Mouse (Mus musculus) intestine, postnatal 0 days (tissue): ENCODE measurements around the gene Trim67. TPM values are rescaled to one million over a fixed set of nuclear protein-coding genes. Genes with fewer than 3 reads are reported as not detected.
"Not testable (repeated sequence)": the region's sequence is repeated elsewhere in the genome, so short reads cannot be mapped to it uniquely, and the experiment has no call there.

Source experiments
- ATAC-seq: fragments of 200-750 bp; cut with Nextera tagmentation; 2 replicates; pipeline ENCODE4 v1.8.0; 2017; ENCODE audit warnings: mild to moderate bottlenecking, moderate TSS enrichment, moderate library complexity
- H3K27ac ChIP-seq: fragments of 300-500 bp; sonication (generic); 2 replicates; pipeline ENCODE4 v1.5.1; 2014; ENCODE audit warnings: mild to moderate bottlenecking, low read depth, low read length, moderate library complexity
- H3K27me3 ChIP-seq: fragments of 300-500 bp; sonication (generic); replicated peaks from 2 replicates; pipeline ENCODE4 v1.6.1; 2014; ENCODE audit warnings: low read length, mixed read lengths; ENCODE audit not compliant: control insufficient read depth, insufficient read depth
- H3K36me3 ChIP-seq: fragments of 300-500 bp; sonication (generic); 2 replicates; pipeline ENCODE4 v1.6.1; 2014; ENCODE audit warnings: mild to moderate bottlenecking, moderate library complexity; ENCODE audit not compliant: control insufficient read depth, insufficient read depth
- H3K4me1 ChIP-seq: fragments of 300-500 bp; sonication (generic); replicated peaks from 2 replicates; pipeline ENCODE4 v1.6.1; 2014; ENCODE audit warnings: antibody characterized with exemption, low read length, mixed read lengths; ENCODE audit not compliant: control insufficient read depth, insufficient read depth
- H3K4me2 ChIP-seq: fragments of 300-500 bp; sonication (generic); replicated peaks from 2 replicates; pipeline ENCODE4 v1.6.1; 2014; ENCODE audit warnings: low read depth, mild to moderate bottlenecking, moderate library complexity
- H3K4me3 ChIP-seq: fragments of 300-500 bp; sonication (generic); 2 replicates; pipeline ENCODE4 v1.5.1; 2014; ENCODE audit warnings: low read depth, low read length
- H3K9ac ChIP-seq: fragments of 300-500 bp; sonication (generic); 2 replicates; pipeline ENCODE4 v1.6.1; 2014; ENCODE audit warnings: mild to moderate bottlenecking, low read depth, low read length
- H3K9me3 ChIP-seq: fragments of 300-500 bp; sonication (generic); 2 replicates; pipeline ENCODE4 v1.6.1; 2016; ENCODE audit warnings: mixed run types; ENCODE audit not compliant: control insufficient read depth
- CTCF ChIP-seq: sonication (generic); IDR thresholded peaks from 2 replicates; pipeline ENCODE4 v1.5.1; 2016; ENCODE audit warnings: low read depth, mild to moderate bottlenecking, control low read depth, antibody characterized with exemption, moderate library complexity
- WGBS: fragments of 180-500 bp; shearing (Covaris S2); extraction: QIAGEN DNeasy Blood & Tissue Kit; methylation state at CpG from one replicate; pipeline ENCODE4 v1.1.7; 2014; 5-methylcytosine and 5-hydroxymethylcytosine counted together
- polyA plus RNA-seq: library from polyadenylated mRNA; unstranded; fragments of >200 nt; fragmentation: Nextera tagmentation; extraction: Ambion mirVana; gene quantifications from 2 replicates; pipeline ENCODE4 v1.2.1, GENCODE M21; 2015

Gene Trim67
- polyA plus RNA-seq, 1 experiment from 2014 or later: 0.23 TPM

DNA sequence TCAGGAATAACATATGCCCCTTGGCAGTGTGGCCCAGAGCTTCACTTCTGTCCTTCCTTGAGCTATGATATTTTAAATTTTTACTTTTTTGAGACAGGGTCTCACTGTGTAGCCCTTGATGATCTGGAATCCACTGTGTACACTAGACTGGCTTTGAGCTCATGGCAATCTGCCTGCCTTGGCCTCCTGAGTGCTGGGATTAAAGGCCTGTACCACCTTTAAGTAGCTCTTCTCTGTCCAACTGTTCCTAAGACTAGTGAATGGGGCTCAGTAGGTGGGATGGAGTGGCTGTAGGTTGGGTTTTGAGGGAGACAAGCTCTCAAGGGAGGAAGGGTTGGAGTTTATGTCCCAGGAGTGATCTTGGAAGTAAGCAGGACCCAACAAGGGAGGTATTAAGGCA is 43.0 kb downstream of the Trim67 start:
- H3K27me3 ChIP-seq: no peaks in the 10 kb centered on the region
- H3K4me2 ChIP-seq: no peak overlapping the region
- H3K9ac ChIP-seq: no peak overlapping the region
- no peak for ATAC-seq
- H3K9me3 ChIP-seq: no peaks in the 10 kb centered on the region
- no peaks in the 10 kb centered on the region for H3K4me1 ChIP-seq
- H3K4me3 ChIP-seq: no peak overlapping the region
- peaks cover 25% of the 10 kb centered on the region for H3K36me3 ChIP-seq
- H3K27ac ChIP-seq: no peak overlapping the region
- TF ChIP-seq CTCF: no peak

DNA sequence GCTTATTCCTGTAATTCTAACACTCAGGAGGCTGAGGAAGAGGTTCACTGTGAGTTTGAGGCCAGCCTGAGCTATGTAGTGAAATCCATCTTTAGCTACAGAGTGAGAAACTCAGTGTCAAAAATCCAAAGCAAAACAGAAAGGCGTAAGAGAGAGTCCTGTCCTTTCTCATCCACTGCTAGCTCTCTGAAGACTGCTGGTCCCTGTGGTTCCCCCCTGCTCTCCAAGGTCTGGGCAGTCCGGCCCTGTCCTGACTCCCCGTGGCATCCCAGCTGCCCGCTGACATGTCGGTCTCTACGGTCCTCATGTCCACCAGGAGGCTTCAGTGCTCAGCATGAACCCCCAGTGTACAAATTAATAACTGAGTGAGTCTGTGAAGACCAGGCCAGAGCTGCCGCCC is 43.4 kb downstream of the Trim67 start:
- Histone ChIP-seq H3K9me3 (no peaks in the 10 kb centered on the region), H3K4me2 (no peak overlapping the region), H3K27ac (no peak overlapping the region), H3K36me3 (peaks cover 30% of the 10 kb centered on the region), H3K4me3 (no peak overlapping the region), H3K9ac (no peak overlapping the region), H3K27me3 (no peaks in the 10 kb centered on the region), H3K4me1 (no peaks in the 10 kb centered on the region)
- WGBS: 89% methylated on average over 7 of the region's 7 CpGs
- no peak for TF ChIP-seq CTCF
- no peak for ATAC-seq

DNA sequence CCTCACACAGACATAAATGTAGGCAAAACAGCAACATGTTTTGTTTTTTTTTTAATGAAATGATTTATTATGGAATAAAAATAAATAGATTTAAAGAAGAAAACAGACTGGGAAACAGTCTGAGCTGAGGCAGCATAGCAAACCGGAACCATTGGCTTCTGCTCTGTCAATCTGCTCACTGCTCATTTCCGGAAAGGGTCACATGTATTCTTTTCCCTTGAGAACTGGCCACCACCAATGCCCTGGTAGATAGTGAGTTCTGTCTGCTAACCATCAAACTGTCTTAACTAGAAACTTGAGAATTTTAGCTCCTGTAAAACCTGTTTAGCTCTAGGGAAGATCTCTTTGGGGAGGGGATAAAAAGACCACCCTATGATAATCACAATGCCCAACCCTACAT is 44.0 kb downstream of the Trim67 start:
- H3K4me1 ChIP-seq: no peaks in the 10 kb centered on the region
- peaks cover 34% of the 10 kb centered on the region for H3K36me3 ChIP-seq
- no peak overlapping the region for H3K9ac ChIP-seq
- H3K9me3 ChIP-seq: no peaks in the 10 kb centered on the region
- no peak overlapping the region for H3K4me2 ChIP-seq
- ATAC-seq: no peak
- 80% methylated on average over 2 of the region's 2 CpGs for WGBS
- H3K27me3 ChIP-seq: no peaks in the 10 kb centered on the region
- no peak overlapping the region for H3K27ac ChIP-seq
- no peak overlapping the region for H3K4me3 ChIP-seq
- TF ChIP-seq CTCF: no peak

DNA sequence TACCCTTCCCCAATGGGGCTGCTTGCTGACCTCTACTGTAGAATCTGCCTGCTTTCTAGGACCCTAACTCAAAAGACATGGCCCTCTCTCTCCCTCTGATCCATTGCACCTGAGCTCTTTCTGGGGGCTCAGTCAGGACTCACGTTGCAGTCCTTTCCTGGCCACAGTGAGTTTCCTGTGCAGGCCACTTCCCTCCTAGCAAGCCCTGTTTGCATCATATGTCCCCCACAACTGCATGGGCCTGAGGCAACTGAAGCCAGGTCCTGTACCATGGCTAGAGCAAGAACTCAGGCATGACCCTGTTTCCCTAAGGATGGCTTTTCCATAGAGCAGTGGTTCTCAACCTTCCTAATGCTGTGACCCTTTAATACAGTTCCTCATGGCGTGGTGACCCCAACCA is 45.1 kb downstream of the Trim67 start:
- no peaks in the 10 kb centered on the region for H3K9me3 ChIP-seq
- no peaks in the 10 kb centered on the region for H3K27me3 ChIP-seq
- no peak for ATAC-seq
- H3K4me1 ChIP-seq: no peaks in the 10 kb centered on the region
- H3K9ac ChIP-seq: no peak overlapping the region
- 78% methylated on average over 2 of the region's 2 CpGs for WGBS
- peaks cover 35% of the 10 kb centered on the region for H3K36me3 ChIP-seq
- H3K4me2 ChIP-seq: no peak overlapping the region
- no peak overlapping the region for H3K4me3 ChIP-seq
- H3K27ac ChIP-seq: no peak overlapping the region
- TF ChIP-seq CTCF: no peak

DNA sequence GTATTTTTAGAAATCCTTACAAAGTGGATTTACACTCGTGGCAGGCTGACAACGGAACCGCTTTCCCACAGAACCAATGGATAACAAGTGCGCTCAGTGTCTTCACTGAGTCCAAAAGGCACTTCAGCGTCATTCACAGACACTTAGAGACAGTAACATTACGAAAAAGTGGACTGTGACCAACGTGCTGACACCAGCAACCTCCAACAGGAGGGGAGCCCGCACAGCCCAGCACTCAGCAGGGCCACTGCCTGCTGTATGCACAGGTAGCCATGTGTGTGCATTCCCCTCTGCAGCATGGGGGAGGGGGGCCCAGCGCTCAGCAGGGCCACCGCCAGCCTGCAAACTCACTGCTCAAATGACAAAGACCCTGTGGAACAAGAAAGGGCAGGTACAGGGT is 46.5 kb downstream of the Trim67 start:
- H3K9ac ChIP-seq: no peak overlapping the region
- no peak overlapping the region for H3K4me3 ChIP-seq
- no peak for TF ChIP-seq CTCF
- peaks cover 39% of the 10 kb centered on the region for H3K36me3 ChIP-seq
- no peaks in the 10 kb centered on the region for H3K27me3 ChIP-seq
- no peak overlapping the region for H3K4me2 ChIP-seq
- H3K9me3 ChIP-seq: no peaks in the 10 kb centered on the region
- peak; percentile 34; the same call in 1 of the 2 replicates for ATAC-seq
- WGBS: 84% methylated on average over 10 of the region's 10 CpGs
- no peaks in the 10 kb centered on the region for H3K4me1 ChIP-seq
- H3K27ac ChIP-seq: no peak overlapping the region

DNA sequence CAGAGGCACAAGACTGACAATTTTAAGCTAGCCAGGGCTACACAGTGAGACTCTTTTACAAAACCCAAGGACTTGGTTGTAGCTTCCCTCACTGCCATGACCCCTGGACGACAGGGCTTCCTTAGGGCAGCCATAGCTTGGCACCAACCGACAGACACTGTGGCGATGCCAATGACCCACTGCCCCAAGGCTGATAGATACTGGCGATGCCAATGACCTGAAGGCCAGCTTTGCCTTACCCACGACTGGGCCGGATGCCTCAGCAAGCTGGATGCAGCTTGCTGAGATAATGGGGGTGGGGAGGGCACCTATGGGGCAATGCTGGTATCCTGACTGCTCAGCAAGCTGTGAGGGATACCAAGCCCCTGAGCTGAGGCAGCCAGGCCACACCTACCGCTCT is 48.0 kb downstream of the Trim67 start:
- Histone ChIP-seq H3K9me3 (no peaks in the 10 kb centered on the region), H3K36me3 (peaks cover 39% of the 10 kb centered on the region), H3K4me1 (no peaks in the 10 kb centered on the region), H3K9ac (no peak overlapping the region), H3K27me3 (no peaks in the 10 kb centered on the region), H3K4me2 (no peak overlapping the region), H3K27ac (no peak overlapping the region), H3K4me3 (no peak overlapping the region)
- no peak for TF ChIP-seq CTCF
- ATAC-seq: no peak
- 94% methylated on average over 7 of the region's 7 CpGs for WGBS

DNA sequence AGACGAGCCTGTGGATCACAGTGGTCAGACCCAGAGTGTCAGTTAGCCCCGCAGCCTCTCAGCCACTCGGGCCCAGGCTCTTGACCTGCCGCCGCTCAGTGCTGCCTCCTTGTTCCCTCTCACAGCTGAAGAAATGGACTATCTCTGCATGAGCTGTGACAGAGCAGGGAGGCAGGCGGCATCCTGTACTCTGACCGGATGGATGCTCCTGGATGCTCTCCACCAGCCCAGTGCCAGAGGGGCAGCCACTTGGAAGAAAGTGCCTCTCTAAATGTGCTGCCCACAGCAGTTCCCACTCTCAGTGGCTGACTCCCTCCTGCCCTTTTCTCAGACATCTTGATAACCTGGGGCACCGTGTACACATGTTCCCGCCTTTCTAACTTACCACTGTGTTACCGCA is 48.9 kb downstream of the Trim67 start:
- ATAC-seq: no peak
- Histone ChIP-seq H3K4me2 (no peak overlapping the region), H3K27ac (no peak overlapping the region), H3K4me1 (no peaks in the 10 kb centered on the region), H3K9me3 (no peaks in the 10 kb centered on the region), H3K9ac (no peak overlapping the region), H3K27me3 (no peaks in the 10 kb centered on the region), H3K4me3 (no peak overlapping the region), H3K36me3 (peaks cover 39% of the 10 kb centered on the region)
- TF ChIP-seq CTCF: no peak
- 81% methylated on average over 10 of the region's 10 CpGs for WGBS

DNA sequence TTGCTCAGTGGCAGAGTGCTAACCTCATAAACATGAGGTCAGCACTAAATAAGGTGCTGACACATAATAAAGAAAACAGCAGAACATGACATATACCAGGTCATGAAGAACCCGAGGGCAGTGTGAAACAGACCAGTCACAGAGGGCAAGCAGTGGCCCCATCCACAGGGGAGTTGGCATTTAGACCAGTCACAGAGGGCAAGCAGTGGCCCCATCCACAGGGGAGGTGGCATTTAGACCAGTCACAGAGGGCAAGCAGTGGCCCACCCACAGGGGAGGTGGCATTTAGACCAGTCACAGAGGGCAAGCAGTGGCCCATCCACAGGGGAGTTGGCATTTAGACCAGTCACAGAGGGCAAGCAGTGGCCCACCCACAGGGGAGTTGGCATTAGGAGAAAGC is 50.0 kb downstream of the Trim67 start:
- H3K27me3 ChIP-seq, H3K4me2 ChIP-seq, H3K9ac ChIP-seq, H3K4me1 ChIP-seq, H3K9me3 ChIP-seq, H3K4me3 ChIP-seq, H3K27ac ChIP-seq: not testable (repeated sequence)
- peak; percentile 36; the same call in 1 of the 2 replicates for ATAC-seq
- 70% methylated on average over 1 of the region's 1 CpGs for WGBS
- H3K36me3 ChIP-seq: peaks cover 38% of the 10 kb centered on the region
